Mouse (Mus musculus): ENCODE data around the gene Eprs. TPM values are rescaled to one million over a fixed set of nuclear protein-coding genes. Genes with fewer than 3 reads are reported as not detected.
A peak's percentile ranks its signal among the peaks of the same experiment; 100 is the strongest.
"Not testable (repeated sequence)": the region's sequence is repeated elsewhere in the genome, so short reads cannot be mapped to it uniquely, and the experiment has no call there.

Gene Eprs
- polyA plus RNA-seq (2015; fragmentation: Nextera tagmentation; extraction: Ambion mirVana), result 112 and 123 TPM in 2 replicates

GRCm38 (mm10) chr1:185362677-185363520 lies at the start of gene Eprs:
TSS of gene Eprs (plus strand) at chr1:185363044.
- Histone ChIP-seq H3K9ac (ENCODE audit: low read length) (peak within 1 kb of the TSS; percentile 94), H3K4me1 (replicated peaks; ENCODE audit: control insufficient read depth, insufficient read depth, low read length) (peaks cover 16% of the 10 kb centered on the region), H3K36me3 (ENCODE audit: control insufficient read depth, insufficient read depth, low read length) (no peaks in the 10 kb centered on the region), H3K4me2 (ENCODE audit: low read depth, low read length) (peak within 1 kb of the TSS; percentile 79), H3K9me3 (ENCODE audit: control insufficient read depth, low read length) (no peaks in the 10 kb centered on the region), H3K4me3 (ENCODE audit: low read length) (peak within 1 kb of the TSS; percentile 93), H3K27me3 (ENCODE audit: control insufficient read depth, insufficient read depth, low read depth, low read length) (no peaks in the 10 kb centered on the region), H3K27ac (ENCODE audit: low read length) (peak within 1 kb of the TSS; percentile 91)
- ATAC-seq (ENCODE audit: low read depth), result peak; percentile 97
- WGBS, result under 1% methylated on average over 92 of the region's 92 CpGs

DNA sequence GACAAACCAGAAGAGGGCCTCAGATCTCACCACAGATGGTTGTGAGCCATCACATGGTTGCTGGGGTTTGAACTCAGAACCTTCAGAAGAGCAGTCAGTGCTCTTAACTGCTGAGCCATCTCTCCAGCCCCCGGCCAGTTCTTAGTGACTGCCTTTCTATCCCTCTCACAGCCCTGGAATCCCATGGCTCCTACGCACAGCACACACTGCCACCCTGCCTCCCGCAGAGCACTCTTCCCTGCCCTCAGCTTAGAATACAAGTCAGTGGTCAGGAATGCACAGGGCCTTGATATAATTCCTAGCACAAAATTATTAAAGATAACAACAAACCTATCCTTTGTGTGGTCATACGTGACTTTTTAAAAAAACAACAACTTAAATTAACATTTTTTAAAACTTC lies 48.3 kb upstream of the Eprs start:
- peaks cover 31% of the 10 kb centered on the region for H3K36me3 ChIP-seq (ENCODE audit: control insufficient read depth, insufficient read depth, low read length)
- H3K4me1 ChIP-seq (replicated peaks; ENCODE audit: control insufficient read depth, insufficient read depth, low read length), result no peaks in the 10 kb centered on the region
- no peak for ATAC-seq (ENCODE audit: low read depth)
- no peaks in the 10 kb centered on the region for H3K27me3 ChIP-seq (ENCODE audit: control insufficient read depth, insufficient read depth, low read depth, low read length)
- no peak overlapping the region for H3K9ac ChIP-seq (ENCODE audit: low read length)
- H3K9me3 ChIP-seq (ENCODE audit: control insufficient read depth, low read length), result no peaks in the 10 kb centered on the region
- no peak overlapping the region for H3K4me3 ChIP-seq (ENCODE audit: low read length)
- no peak overlapping the region for H3K4me2 ChIP-seq (ENCODE audit: low read depth, low read length)
- H3K27ac ChIP-seq (ENCODE audit: low read length), result no peak overlapping the region
- 87% methylated on average over 4 of the region's 4 CpGs for WGBS

DNA sequence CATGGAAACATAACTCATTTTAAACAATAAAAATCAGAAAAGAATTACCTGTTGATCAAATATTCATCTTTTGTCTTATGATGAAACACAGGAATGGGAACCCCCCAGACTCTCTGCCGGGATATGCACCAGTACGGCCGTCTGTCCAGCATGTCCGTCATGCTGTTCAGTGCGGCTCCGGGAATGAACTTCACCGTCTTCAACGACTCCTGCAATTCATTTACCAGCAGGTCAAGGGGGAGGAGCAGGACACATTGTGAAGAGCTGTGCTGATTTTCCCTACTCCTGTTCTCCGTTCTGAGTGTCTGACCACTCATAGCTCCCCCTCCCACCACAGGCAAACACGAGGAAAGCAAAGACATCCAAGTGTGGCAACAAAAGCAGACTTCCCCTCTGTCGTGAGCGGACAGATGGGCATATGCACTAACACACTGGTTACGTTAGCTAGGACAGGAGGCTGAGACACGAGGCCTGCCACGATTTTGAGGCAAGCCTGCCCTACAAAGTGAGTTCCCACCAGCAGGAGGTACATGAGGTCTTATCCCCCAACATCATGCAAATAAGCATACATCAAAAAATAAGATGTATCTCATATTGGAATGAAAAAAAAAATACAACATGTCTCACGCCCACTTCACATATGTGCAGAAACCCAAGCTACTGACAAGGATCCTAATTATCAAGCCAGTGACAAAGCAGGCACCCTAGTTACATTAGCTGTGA lies 46.8 kb upstream of the Eprs start:
- Histone ChIP-seq H3K4me1 (replicated peaks; ENCODE audit: control insufficient read depth, insufficient read depth, low read length) (no peaks in the 10 kb centered on the region), H3K4me3 (ENCODE audit: low read length) (no peak overlapping the region), H3K27me3 (ENCODE audit: control insufficient read depth, insufficient read depth, low read depth, low read length) (no peaks in the 10 kb centered on the region), H3K4me2 (ENCODE audit: low read depth, low read length) (no peak overlapping the region), H3K27ac (ENCODE audit: low read length) (no peak overlapping the region), H3K9me3 (ENCODE audit: control insufficient read depth, low read length) (no peaks in the 10 kb centered on the region), H3K9ac (ENCODE audit: low read length) (no peak overlapping the region), H3K36me3 (ENCODE audit: control insufficient read depth, insufficient read depth, low read length) (peaks cover 41% of the 10 kb centered on the region)
- no peak for ATAC-seq (ENCODE audit: low read depth)
- WGBS, result 73% methylated on average over 16 of the region's 16 CpGs

GRCm38 (mm10) chr1:185327754-185328345 lies 35.0 kb upstream of the Eprs start:
- peaks cover 12% of the 10 kb centered on the region for H3K36me3 ChIP-seq (ENCODE audit: control insufficient read depth, insufficient read depth, low read length)
- H3K4me2 ChIP-seq (ENCODE audit: low read depth, low read length), result peak overlapping the region; percentile 82
- not testable (repeated sequence) for H3K27me3 ChIP-seq (ENCODE audit: control insufficient read depth, insufficient read depth, low read depth, low read length); H3K9ac ChIP-seq (ENCODE audit: low read length); H3K9me3 ChIP-seq (ENCODE audit: control insufficient read depth, low read length); H3K27ac ChIP-seq (ENCODE audit: low read length); H3K4me1 ChIP-seq (replicated peaks; ENCODE audit: control insufficient read depth, insufficient read depth, low read length); ATAC-seq (ENCODE audit: low read depth)
- WGBS, result 61% methylated on average over 3 of the region's 3 CpGs
- H3K4me3 ChIP-seq (ENCODE audit: low read length), result peak overlapping the region; percentile 94

GRCm38 (mm10) chr1:185328721-185329610 lies 33.9 kb upstream of the Eprs start, which contains the start of gene Iars2:
TSS of gene Iars2 (minus strand) at chr1:185329396.
- peak within 1 kb of the TSS; percentile 94 for H3K4me3 ChIP-seq (ENCODE audit: low read length)
- no peaks in the 10 kb centered on the region for H3K27me3 ChIP-seq (ENCODE audit: control insufficient read depth, insufficient read depth, low read depth, low read length)
- H3K4me1 ChIP-seq (replicated peaks; ENCODE audit: control insufficient read depth, insufficient read depth, low read length), result peaks cover 14% of the 10 kb centered on the region
- peaks cover 3% of the 10 kb centered on the region for H3K36me3 ChIP-seq (ENCODE audit: control insufficient read depth, insufficient read depth, low read length)
- H3K9me3 ChIP-seq (ENCODE audit: control insufficient read depth, low read length), result no peaks in the 10 kb centered on the region
- ATAC-seq (ENCODE audit: low read depth), result peak; percentile 87
- peak within 1 kb of the TSS; percentile 94 for H3K9ac ChIP-seq (ENCODE audit: low read length)
- under 1% methylated on average over 76 of the region's 76 CpGs for WGBS
- peak within 1 kb of the TSS; percentile 82 for H3K4me2 ChIP-seq (ENCODE audit: low read depth, low read length)
- peak within 1 kb of the TSS; percentile 95 for H3K27ac ChIP-seq (ENCODE audit: low read length)

GRCm38 (mm10) chr1:185329851-185330250 lies 33.0 kb upstream of the Eprs start:
- ATAC-seq (ENCODE audit: low read depth), result no peak
- Histone ChIP-seq H3K27ac (ENCODE audit: low read length) (no peak overlapping the region), H3K4me3 (ENCODE audit: low read length) (no peak overlapping the region), H3K27me3 (ENCODE audit: control insufficient read depth, insufficient read depth, low read depth, low read length) (no peaks in the 10 kb centered on the region), H3K4me1 (replicated peaks; ENCODE audit: control insufficient read depth, insufficient read depth, low read length) (peaks cover 14% of the 10 kb centered on the region), H3K9me3 (ENCODE audit: control insufficient read depth, low read length) (no peaks in the 10 kb centered on the region), H3K4me2 (ENCODE audit: low read depth, low read length) (peak overlapping the region; percentile 82), H3K36me3 (ENCODE audit: control insufficient read depth, insufficient read depth, low read length) (peaks cover under 1% of the 10 kb centered on the region; the same call in 1 of the 2 replicates), H3K9ac (ENCODE audit: low read length) (no peak overlapping the region)
- WGBS, result 89% methylated on average over 8 of the region's 8 CpGs

- H3K9ac ChIP-seq (ENCODE audit: low read length), result peak overlapping the region; percentile 91; the same call in 1 of the 2 replicates
- H3K27me3 ChIP-seq (ENCODE audit: control insufficient read depth, insufficient read depth, low read depth, low read length), result no peaks in the 10 kb centered on the region
- no peak overlapping the region; the same call in 1 of the 2 replicates for H3K4me3 ChIP-seq (ENCODE audit: low read length)
- no peaks in the 10 kb centered on the region for H3K36me3 ChIP-seq (ENCODE audit: control insufficient read depth, insufficient read depth, low read length)
- H3K9me3 ChIP-seq (ENCODE audit: control insufficient read depth, low read length), result no peaks in the 10 kb centered on the region
- H3K4me1 ChIP-seq (replicated peaks; ENCODE audit: control insufficient read depth, insufficient read depth, low read length), result peaks cover 14% of the 10 kb centered on the region
- no peak for ATAC-seq (ENCODE audit: low read depth)
- no peak overlapping the region; the same call in 1 of the 2 replicates for H3K27ac ChIP-seq (ENCODE audit: low read length)
- 36% methylated on average over 5 of the region's 5 CpGs for WGBS
- peak overlapping the region; percentile 83; the same call in 1 of the 2 replicates for H3K4me2 ChIP-seq (ENCODE audit: low read depth, low read length)
These were observed 31.5 kb upstream of the Eprs start for GRCm38 (mm10) chr1:185331364-185331763.

GRCm38 (mm10) chr1:185331983-185332430 lies 30.8 kb upstream of the Eprs start, which contains the start of gene Bpnt1:
TSS of gene Bpnt1 (plus strand) at chr1:185332149.
- Histone ChIP-seq H3K4me1 (replicated peaks; ENCODE audit: control insufficient read depth, insufficient read depth, low read length) (peaks cover 14% of the 10 kb centered on the region), H3K4me2 (ENCODE audit: low read depth, low read length) (peak within 1 kb of the TSS; percentile 83), H3K9ac (ENCODE audit: low read length) (peak within 1 kb of the TSS; percentile 91), H3K9me3 (ENCODE audit: control insufficient read depth, low read length) (no peaks in the 10 kb centered on the region), H3K4me3 (ENCODE audit: low read length) (peak within 1 kb of the TSS; percentile 81), H3K27ac (ENCODE audit: low read length) (peak within 1 kb of the TSS; percentile 92), H3K36me3 (ENCODE audit: control insufficient read depth, insufficient read depth, low read length) (no peaks in the 10 kb centered on the region), H3K27me3 (ENCODE audit: control insufficient read depth, insufficient read depth, low read depth, low read length) (no peaks in the 10 kb centered on the region)
- ATAC-seq (ENCODE audit: low read depth), result peak; percentile 89
- WGBS, result under 1% methylated on average over 32 of the region's 32 CpGs

Data from lung, embryonic 16.5 days (tissue).